Mouse (Mus musculus) liver, adult 2 months (tissue): Measurements from ENCODE around the gene Ulk2. TPM values are rescaled to one million over a fixed set of nuclear protein-coding genes. Genes with fewer than 3 reads are reported as not detected.

Source experiments
- DNase-seq: peaks from one replicate; pipeline ENCODE4 v3.0.0-alpha.2; 2011; ENCODE audit warnings: low read depth, low spot score; ENCODE audit errors: extremely low read depth
- H3K27ac ChIP-seq: fragments of 200-500 bp; replicated peaks from 2 replicates; pipeline ENCODE4 v1.5.1; 2012; ENCODE audit warnings: low read depth, mild to moderate bottlenecking, control low read depth, inconsistent platforms, low read length; ENCODE audit not compliant: insufficient read depth
- H3K27me3 ChIP-seq: fragments of 200-500 bp; 2 replicates; pipeline ENCODE4 v1.6.1; 2012; ENCODE audit warnings: mild to moderate bottlenecking, moderate library complexity, low read length, inconsistent platforms; ENCODE audit not compliant: control insufficient read depth, insufficient read depth
- H3K36me3 ChIP-seq: fragments of 200-500 bp; 2 replicates; pipeline ENCODE4 v1.6.1; 2012; ENCODE audit warnings: low read length, inconsistent platforms; ENCODE audit not compliant: control insufficient read depth, insufficient read depth
- H3K4me1 ChIP-seq: fragments of 200-500 bp; 2 replicates; pipeline ENCODE4 v1.6.1; 2011; ENCODE audit warnings: low read length; ENCODE audit not compliant: control insufficient read depth, insufficient read depth
- H3K4me3 ChIP-seq: fragments of 200-500 bp; 2 replicates; pipeline ENCODE4 v1.5.1; 2011; ENCODE audit warnings: low read depth, mild to moderate bottlenecking, control low read depth, low read length, moderate library complexity; ENCODE audit not compliant: insufficient read depth
- H3K79me2 ChIP-seq: fragments of 200-500 bp; 2 replicates; pipeline ENCODE4 v1.6.1; 2012; ENCODE audit warnings: inconsistent platforms, mild to moderate bottlenecking, low read length, moderate library complexity; ENCODE audit not compliant: control insufficient read depth, insufficient read depth
- H3K9ac ChIP-seq: fragments of 200-500 bp; 2 replicates; pipeline ENCODE4 v1.6.1; 2012; ENCODE audit warnings: low read depth, mild to moderate bottlenecking, control low read depth, inconsistent platforms, low read length
- CTCF ChIP-seq: fragments of 200-500 bp; IDR thresholded peaks from 2 replicates; pipeline ENCODE4 v1.5.1; 2011; ENCODE audit warnings: low read depth, low read length, control low read depth
- POLR2A ChIP-seq: fragments of 200-500 bp; IDR thresholded peaks from 2 replicates; pipeline ENCODE4 v1.6.1; 2011; ENCODE audit warnings: low read length, control low read depth; ENCODE audit not compliant: insufficient read depth; ENCODE audit errors: extremely low read depth
- WGBS: fragments of 180-500 bp; shearing (Covaris S2); methylation state at CpG from one replicate; pipeline ENCODE4 v1.1.7; 2018; 5-methylcytosine and 5-hydroxymethylcytosine counted together
- polyA plus RNA-seq: library from polyadenylated mRNA; depleted of rRNA; stranded (reverse); fragments of >200 nt; gene quantifications from 2 replicates; pipeline ENCODE4 v1.2.3, GENCODE M21; 2012
- total RNA-seq: library from RNA; depleted of rRNA; stranded (reverse); fragments of >200 nt; gene quantifications from 2 replicates; pipeline ENCODE4 v1.2.3, GENCODE M21; 2014

The Ulk2 gene
- total and polyA plus RNA-seq, 2 experiments, result 38.8 to 52.4 TPM

- Histone ChIP-seq H3K79me2 (no peaks in the 10 kb centered on the region), H3K4me3 (no peak overlapping the region), H3K27me3 (no peaks in the 10 kb centered on the region), H3K27ac (no peak overlapping the region), H3K4me1 (no peaks in the 10 kb centered on the region), H3K36me3 (peaks cover 50% of the 10 kb centered on the region), H3K9ac (no peak overlapping the region)
- peak; percentile 31 for DNase-seq
- 88% methylated on average over 4 of the region's 4 CpGs for WGBS
- no peak for TF ChIP-seq POLR2A
- no peak for TF ChIP-seq CTCF
Observed at GRCm38 (mm10) chr11:61774551-61775149, 80.2 kb downstream of the Ulk2 start.

GRCm38 (mm10) chr11:61761584-61762407, 93.1 kb downstream of the Ulk2 start, which contains the start of gene Prpsap2:
Gene Prpsap2, minus strand, starts transcription at chr11:61762088.
- Histone ChIP-seq H3K27me3 (no peaks in the 10 kb centered on the region), H3K27ac (peak within 1 kb of the TSS; percentile 68), H3K9ac (peak within 1 kb of the TSS; percentile 85), H3K4me3 (peak within 1 kb of the TSS; percentile 70), H3K36me3 (no peaks in the 10 kb centered on the region), H3K4me1 (no peaks in the 10 kb centered on the region; the same call in 1 of the 2 replicates), H3K79me2 (peaks cover 6% of the 10 kb centered on the region; the same call in 1 of the 2 replicates)
- under 1% methylated on average over 51 of the region's 51 CpGs for WGBS
- peak; percentile 76; the same call in 1 of the 2 replicates for TF ChIP-seq POLR2A
- no peak for TF ChIP-seq CTCF
- DNase-seq, result peak; percentile 82

- Histone ChIP-seq H3K4me1 (no peaks in the 10 kb centered on the region; the same call in 1 of the 2 replicates), H3K27me3 (no peaks in the 10 kb centered on the region)
Observed at GRCm38 (mm10) chr11:61760518-61760917, 94.4 kb downstream of the Ulk2 start.

DNA sequence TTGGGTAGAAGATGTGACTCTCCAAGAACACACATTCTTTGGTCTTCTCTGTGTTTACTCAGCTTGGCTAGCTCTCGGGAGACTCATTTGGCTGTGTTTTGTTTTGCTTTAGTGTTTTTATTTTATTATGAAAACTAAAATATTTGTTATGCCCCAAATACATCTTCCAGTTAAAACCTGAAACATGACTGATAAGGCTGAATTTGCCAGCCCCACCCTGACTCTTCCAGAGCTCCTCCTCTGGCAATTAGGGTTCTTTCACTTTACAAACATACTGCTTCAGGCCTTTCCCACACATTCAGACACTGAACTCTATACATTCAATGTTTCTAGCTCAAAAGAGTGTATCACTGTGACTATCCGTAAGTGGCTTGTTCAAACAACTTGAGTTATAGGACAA, 97.7 kb downstream of the Ulk2 start:
- Histone ChIP-seq H3K36me3 (peaks cover 21% of the 10 kb centered on the region), H3K4me3 (no peak overlapping the region), H3K9ac (no peak overlapping the region), H3K27me3 (no peaks in the 10 kb centered on the region), H3K4me1 (no peaks in the 10 kb centered on the region; the same call in none of the 2 replicates), H3K79me2 (peaks cover 6% of the 10 kb centered on the region; the same call in 1 of the 2 replicates), H3K27ac (no peak overlapping the region)
- WGBS, result 66% methylated on average over 2 of the region's 2 CpGs
- no peak for DNase-seq
- TF ChIP-seq CTCF (no peak), POLR2A (no peak)

More at GRCm38 (mm10) chr11:61760518-61760917, 94.4 kb downstream of the Ulk2 start:
- peaks cover 5% of the 10 kb centered on the region for H3K36me3 ChIP-seq
- no peak overlapping the region for H3K9ac ChIP-seq
- H3K4me3 ChIP-seq, result no peak overlapping the region
- TF ChIP-seq CTCF (no peak), POLR2A (no peak)
- no peak for DNase-seq
- WGBS, result 83% methylated on average over 5 of the region's 5 CpGs
- peaks cover 6% of the 10 kb centered on the region; the same call in 1 of the 2 replicates for H3K79me2 ChIP-seq
- H3K27ac ChIP-seq, result no peak overlapping the region

- TF ChIP-seq POLR2A (no peak), CTCF (peak; percentile 52; the same call in 1 of the 2 replicates)
Observed at GRCm38 (mm10) chr11:61751612-61752011, 103.3 kb downstream of the Ulk2 start.

More at GRCm38 (mm10) chr11:61751612-61752011, 103.3 kb downstream of the Ulk2 start:
- no peaks in the 10 kb centered on the region; the same call in 1 of the 2 replicates for H3K4me1 ChIP-seq
- no peak overlapping the region for H3K9ac ChIP-seq
- H3K4me3 ChIP-seq, result no peak overlapping the region
- H3K27ac ChIP-seq, result no peak overlapping the region
- WGBS, result 83% methylated on average over 5 of the region's 5 CpGs
- no peaks in the 10 kb centered on the region; the same call in 1 of the 2 replicates for H3K79me2 ChIP-seq
- DNase-seq, result peak; percentile 39
- peaks cover 47% of the 10 kb centered on the region for H3K36me3 ChIP-seq
- H3K27me3 ChIP-seq, result no peaks in the 10 kb centered on the region
